In the genomic region with DNA sequence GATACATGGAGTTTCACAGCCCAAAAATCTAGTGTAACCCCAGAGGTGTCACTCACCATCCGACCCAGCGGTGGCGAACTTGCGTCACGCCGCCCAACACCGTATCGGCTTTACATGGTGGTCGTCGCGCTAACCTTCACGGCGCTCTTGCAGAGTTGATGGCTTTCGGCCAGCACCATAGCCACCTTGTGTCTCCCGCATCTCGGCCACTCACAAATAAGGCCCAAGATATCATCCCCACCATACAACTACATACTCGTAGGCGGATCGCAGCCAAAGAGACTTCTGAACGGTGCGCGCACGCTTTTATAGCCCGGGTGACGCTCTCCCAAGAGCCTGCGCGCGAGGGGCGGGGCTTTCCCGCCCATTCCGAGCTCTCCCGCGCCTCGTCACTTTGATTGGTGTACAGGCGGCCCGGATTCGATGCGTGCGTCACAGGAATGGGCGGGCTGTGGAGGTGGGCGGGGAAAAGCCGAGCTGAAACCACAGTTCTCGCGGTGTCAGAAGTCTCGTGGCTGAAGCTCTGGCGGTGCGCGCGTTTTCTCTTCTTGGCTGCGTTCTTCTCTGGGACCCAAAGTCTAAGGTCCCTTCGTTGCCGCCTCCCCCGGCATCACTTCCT, we compare ENCODE assay signal across 8 mouse cellular contexts.
DNase-seq lines count a peak whose midpoint lies in the region; ATAC-seq and TF ChIP-seq lines count a peak whose summit lies in the region.

No protein-coding gene starts in this region.

- in situ Hi-C loops in ES-E14 (cut with MboI; ENCODE audit: low sequenced_read_pairs in 2 of 2, unreplicated experiment in 2 of 2): no loop called here

- peak; percentile 97 for DNase-seq in ES-E14 (ENCODE audit: low read depth, low spot score)
- DNase-seq in cerebellum, adult 11-12 months: peak; percentile 99
- DNase-seq in heart, postnatal 25 days (ENCODE audit: low spot score): peak; percentile 99
- peak; percentile 98 to 99 for DNase-seq in layer of hippocampus, adult 18-20 months (ENCODE audit: low spot score in 2 of 2)
- peak; percentile 99 for DNase-seq in lung, adult 2 months
- DNase-seq in thymus, adult 18-20 months: peak; percentile 98

- under 1% methylated on average over 53 of the region's 53 CpGs for WGBS in forebrain, embryonic 15.5 days
- under 1% methylated on average over 53 of the region's 53 CpGs for WGBS in lung, adult 2 months

- H3K9me3 ChIP-seq in ES-E14 (ENCODE audit: control insufficient read depth, insufficient read depth, low read depth, low read length): no peaks in the 10 kb centered on the region
- no peaks in the 10 kb centered on the region for H3K9me3 ChIP-seq in forebrain, embryonic 15.5 days

- intact Hi-C loops in heart, postnatal 25 days (cut with DNase I): loop anchor here (2.0 to 10.0 kb wide), 2 partner anchors 123 to 523 kb away; a partner anchor contains a TSS

- TF ChIP-seq CTCF in lung, adult 2 months (IDR thresholded peaks at IDR 0.05; ENCODE audit: insufficient read depth, low read length): peak; percentile 19; the same call in 1 of the 2 replicates

- peaks cover 0 to 2% of the 10 kb centered on the region in 2 experiments; a peak in 1 of 4 replicates for H3K4me1 ChIP-seq in ES-E14 (ENCODE audit: control insufficient read depth in 2 of 2, insufficient read depth in 2 of 2, low read length in 2 of 2, poor library complexity in 1 of 2)
- H3K4me1 ChIP-seq in forebrain, embryonic 15.5 days: peaks cover 21% of the 10 kb centered on the region
- peaks cover 5% of the 10 kb centered on the region for H3K4me1 ChIP-seq in lung, adult 2 months (ENCODE audit: control insufficient read depth, insufficient read depth, low read length)

- H3K27me3 ChIP-seq in forebrain, embryonic 15.5 days: no peaks in the 10 kb centered on the region

- peaks cover 7% of the 10 kb centered on the region for H3K36me3 ChIP-seq in ES-E14 (ENCODE audit: control insufficient read depth, insufficient read depth, low read length, poor library complexity, severe bottlenecking)
- H3K36me3 ChIP-seq in forebrain, embryonic 15.5 days: 0 out of 2 replicates have a peak, but pooled peaks cover 13% of the 10 kb centered on the region

- H3K4me2 ChIP-seq in forebrain, embryonic 15.5 days (replicated peaks): peak overlapping the region; percentile 74

- peak overlapping the region; percentile 99 for H3K27ac ChIP-seq in ES-E14 (ENCODE audit: insufficient read depth, low read depth, low read length, poor library complexity, severe bottlenecking)
- peak overlapping the region; percentile 99 for H3K27ac ChIP-seq in forebrain, embryonic 15.5 days (replicated peaks)

- H3K9ac ChIP-seq in ES-E14 (ENCODE audit: insufficient read depth, low read depth, low read length, poor library complexity, severe bottlenecking): peak overlapping the region; percentile 100
- H3K9ac ChIP-seq in forebrain, embryonic 15.5 days (replicated peaks): peak overlapping the region; percentile 98

- peak; percentile 99 for ATAC-seq in forebrain, embryonic 15.5 days (replicated peaks)
- ATAC-seq in neutrophil, adult 5-6 weeks (ENCODE audit: extremely low read depth, insufficient number of reproducible peaks, low FRiP score, poor library complexity, severe bottlenecking): peak; percentile 85

- peak; percentile 100 for TF ChIP-seq POLR2A in lung, adult 2 months (IDR thresholded peaks at IDR 0.05; ENCODE audit: borderline replicate concordance, extremely low read depth, low read depth, low read length)

- H3K4me3 ChIP-seq in ES-E14 (ENCODE audit: insufficient read depth in 1 of 2, low read depth in 1 of 2, low read length in 2 of 2, poor library complexity in 1 of 2, severe bottlenecking in 1 of 2): peak overlapping the region; percentile 90 to 94
- H3K4me3 ChIP-seq in forebrain, embryonic 15.5 days: peak overlapping the region; percentile 87
- peak overlapping the region; percentile 100 for H3K4me3 ChIP-seq in lung, adult 2 months (replicated peaks; ENCODE audit: extremely low read depth, low read depth, low read length)

TF ChIP-seq in ES-E14, 5 proteins besides CTCF, POLR2A, EP300 and RAD21:
- TF ChIP-seq ZNF384 (IDR thresholded peaks at IDR 0.05; ENCODE audit: low read depth, low read length) (no peak), CHD2 (IDR thresholded peaks at IDR 0.05; ENCODE audit: low read depth, low read length) (peak; percentile 93), HCFC1 (IDR thresholded peaks at IDR 0.05; ENCODE audit: borderline replicate concordance, insufficient read depth, low read length) (peak; percentile 62; the same call in 1 of the 2 replicates)

Comparison
In these comparisons a context has a peak if more than half of its experiments do, and no peak if none do; other contexts are left out.
1. Peak in every context shown above with its lines: DNase-seq, ATAC-seq, H3K4me3 ChIP-seq and H3K27ac ChIP-seq.